Mouse (Mus musculus) neural tube, embryonic 15.5 days (tissue): ENCODE data around the gene Tox4. TPM values are rescaled to one million over a fixed set of nuclear protein-coding genes. Genes with fewer than 3 reads are reported as not detected.
A peak's percentile ranks its signal among the peaks of the same experiment; 100 is the strongest.

Source experiments
- ATAC-seq: fragments of 200-750 bp; cut with Nextera tagmentation; 2 replicates; pipeline ENCODE4 v1.8.0; 2017; ENCODE audit warnings: mild to moderate bottlenecking, moderate TSS enrichment, moderate library complexity; ENCODE audit not compliant: low FRiP score
- H3K27ac ChIP-seq: fragments of 300-500 bp; sonication (generic); replicated peaks from 2 replicates; pipeline ENCODE4 v1.5.1; 2015; ENCODE audit warnings: mild to moderate bottlenecking, inconsistent platforms
- H3K27me3 ChIP-seq: fragments of 300-500 bp; sonication (generic); replicated peaks from 2 replicates; pipeline ENCODE4 v1.6.1; 2015; ENCODE audit warnings: inconsistent platforms
- H3K36me3 ChIP-seq: fragments of 300-500 bp; sonication (generic); 2 replicates; pipeline ENCODE4 v1.6.1; 2015; ENCODE audit warnings: inconsistent platforms
- H3K4me1 ChIP-seq: fragments of 300-500 bp; sonication (generic); 2 replicates; pipeline ENCODE4 v1.6.1; 2015; ENCODE audit warnings: inconsistent platforms
- H3K4me2 ChIP-seq: fragments of 300-500 bp; sonication (generic); 2 replicates; pipeline ENCODE4 v1.6.1; 2015; ENCODE audit warnings: inconsistent platforms, mild to moderate bottlenecking, moderate library complexity
- H3K4me3 ChIP-seq: fragments of 300-500 bp; sonication (generic); replicated peaks from 2 replicates; pipeline ENCODE4 v1.5.1; 2015; ENCODE audit warnings: mild to moderate bottlenecking, inconsistent platforms
- H3K9ac ChIP-seq: fragments of 300-500 bp; sonication (generic); replicated peaks from 2 replicates; pipeline ENCODE4 v1.6.1; 2015; ENCODE audit warnings: mild to moderate bottlenecking, inconsistent platforms
- H3K9me3 ChIP-seq: fragments of 300-500 bp; sonication (generic); replicated peaks from 2 replicates; pipeline ENCODE4 v1.6.1; 2016; ENCODE audit warnings: inconsistent platforms
- WGBS: fragments of 180-500 bp; shearing (Covaris S2); methylation state at CpG from one replicate; pipeline ENCODE4 v1.1.7; 2015; ENCODE audit warnings: mixed read lengths; 5-methylcytosine and 5-hydroxymethylcytosine counted together
- polyA plus RNA-seq: library from polyadenylated mRNA; unstranded; fragments of >200 nt; fragmentation: Nextera tagmentation; extraction: Ambion mirVana; gene quantifications from 2 replicates; pipeline ENCODE4 v1.2.1, GENCODE M21; 2015

Tox4 gene
- polyA plus RNA-seq, 1 experiment from 2014 or later: 52.5 TPM

DNA sequence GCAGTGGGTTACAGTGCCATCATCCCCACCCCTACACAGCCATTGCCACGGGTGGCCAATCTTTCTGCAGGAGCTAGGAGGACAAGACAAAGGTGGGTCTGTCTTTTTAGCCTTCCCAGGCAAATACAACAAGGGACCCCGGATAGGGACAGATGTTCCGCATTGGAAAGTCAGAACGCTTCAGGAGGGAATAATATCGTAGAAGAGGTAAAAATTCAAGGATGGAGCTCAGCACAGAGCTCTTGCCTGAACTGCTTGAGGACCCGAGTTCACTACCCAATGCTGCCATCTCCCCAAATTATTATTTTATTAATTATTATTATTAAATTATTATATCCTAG is 60.5 kb downstream of the Tox4 start:
- H3K4me1 ChIP-seq: 0 out of 2 replicates have a peak, but pooled peaks cover 8% of the 10 kb centered on the region
- peak overlapping the region; percentile 40 for H3K4me3 ChIP-seq
- H3K27ac ChIP-seq: peak overlapping the region; percentile 80
- H3K9ac ChIP-seq: peak overlapping the region; percentile 53
- H3K4me2 ChIP-seq: peak overlapping the region; percentile 64
- WGBS: 66% methylated on average over 6 of the region's 6 CpGs
- peak; percentile 26; the same call in 1 of the 2 replicates for ATAC-seq
- no peaks in the 10 kb centered on the region for H3K27me3 ChIP-seq
- H3K36me3 ChIP-seq: no peaks in the 10 kb centered on the region
- H3K9me3 ChIP-seq: peaks cover 2% of the 10 kb centered on the region; the same call in 1 of the 2 replicates

Other genes with a start within 250 kb of the Tox4 start
- gene Olfr221, start 236.7 kb upstream of the Tox4 start, polyA plus RNA-seq: not detected in 2 replicates
- 424 and 500 TPM in 2 replicates for gene Hnrnpc, start 175.1 kb upstream of the Tox4 start, polyA plus RNA-seq
- 42.6 and 46.0 TPM in 2 replicates for gene Rpgrip1, start 168.4 kb upstream of the Tox4 start, polyA plus RNA-seq
- gene Supt16, start 81.7 kb upstream of the Tox4 start, polyA plus RNA-seq: 36.8 and 45.9 TPM in 2 replicates
- 30.0 and 30.5 TPM in 2 replicates for gene Chd8, start 21.4 kb upstream of the Tox4 start, polyA plus RNA-seq
- 47.5 and 50.0 TPM in 2 replicates for gene Rab2b, start 399 bp downstream of the Tox4 start, polyA plus RNA-seq
- gene Mettl3, start 26.0 kb downstream of the Tox4 start, polyA plus RNA-seq: 44.9 and 47.9 TPM in 2 replicates
- gene Sall2, start 49.6 kb downstream of the Tox4 start, polyA plus RNA-seq: 40.0 and 41.6 TPM in 2 replicates
- gene Olfr1513, start 77.3 kb downstream of the Tox4 start, polyA plus RNA-seq: not detected in 2 replicates
- 0.09 and 0.13 TPM in 2 replicates for gene Olfr1512, start 100.0 kb downstream of the Tox4 start, polyA plus RNA-seq
- 0.28 and 0.31 TPM in 2 replicates for gene Olfr1511, start 118.2 kb downstream of the Tox4 start, polyA plus RNA-seq
- gene Olfr1510, start 135.2 kb downstream of the Tox4 start, polyA plus RNA-seq: not detected in 2 replicates
- gene Olfr1509, start 163.8 kb downstream of the Tox4 start, polyA plus RNA-seq: not detected in 2 replicates
- 0.03 TPM in 1 of 2 replicates, not detected in the other for gene Olfr1508, start 188.3 kb downstream of the Tox4 start, polyA plus RNA-seq
- not detected in 2 replicates for gene Olfr1507, start 216.6 kb downstream of the Tox4 start, polyA plus RNA-seq